Mouse (Mus musculus): ENCODE measurements around the gene Filip1l.

Filip1l gene

GRCm38 (mm10) chr16:57563453-57563852 is 210.6 kb downstream of the Filip1l start:
- peak in 1 of 2 experiments; percentile 53 for DNase-seq (ENCODE audit: inconsistent age in 2 of 2, low spot score in 1 of 2)

GRCm38 (mm10) chr16:57564807-57565206 is 211.9 kb downstream of the Filip1l start:
- DNase-seq (ENCODE audit: inconsistent age in 2 of 2, low spot score in 1 of 2) = no peak

GRCm38 (mm10) chr16:57566215-57566614 is 213.3 kb downstream of the Filip1l start:
- no peak for DNase-seq (ENCODE audit: inconsistent age in 2 of 2, low spot score in 1 of 2)

- no peak for DNase-seq (ENCODE audit: inconsistent age in 2 of 2, low spot score in 1 of 2)
These were observed 215.9 kb downstream of the Filip1l start for GRCm38 (mm10) chr16:57568648-57569404.

GRCm38 (mm10) chr16:57570789-57571311 is 218.0 kb downstream of the Filip1l start:
- DNase-seq (ENCODE audit: inconsistent age in 2 of 2, low spot score in 1 of 2) = no peak

GRCm38 (mm10) chr16:57573831-57574230 is 220.9 kb downstream of the Filip1l start:
- peak in 1 of 2 experiments; percentile 54 for DNase-seq (ENCODE audit: inconsistent age in 2 of 2, low spot score in 1 of 2)

GRCm38 (mm10) chr16:57575764-57576388 is 223.0 kb downstream of the Filip1l start:
- no peak for DNase-seq (ENCODE audit: inconsistent age in 2 of 2, low spot score in 1 of 2)

- DNase-seq (ENCODE audit: inconsistent age in 2 of 2, low spot score in 1 of 2) = peak in 1 of 2 experiments; percentile 50
These were observed 224.6 kb downstream of the Filip1l start for GRCm38 (mm10) chr16:57577519-57577918.

GRCm38 (mm10) chr16:57580041-57580440 is 227.1 kb downstream of the Filip1l start:
- DNase-seq (ENCODE audit: inconsistent age in 2 of 2, low spot score in 1 of 2) = peak in 1 of 2 experiments; percentile 33

- peak; percentile 31 to 60 for DNase-seq (ENCODE audit: inconsistent age in 2 of 2, low spot score in 1 of 2)
These were observed 229.1 kb downstream of the Filip1l start for GRCm38 (mm10) chr16:57582008-57582407.

- DNase-seq (ENCODE audit: inconsistent age in 2 of 2, low spot score in 1 of 2) = no peak
These were observed 232.3 kb downstream of the Filip1l start for GRCm38 (mm10) chr16:57585201-57585600.

- DNase-seq (ENCODE audit: inconsistent age in 2 of 2, low spot score in 1 of 2) = peak in 1 of 2 experiments; percentile 85
These were observed 240.7 kb downstream of the Filip1l start for GRCm38 (mm10) chr16:57593422-57594157.

GRCm38 (mm10) chr16:57597295-57597957 is 244.5 kb downstream of the Filip1l start:
- DNase-seq (ENCODE audit: inconsistent age in 2 of 2, low spot score in 1 of 2) = no peak

- no peak for DNase-seq (ENCODE audit: inconsistent age in 2 of 2, low spot score in 1 of 2)
These were observed 248.1 kb downstream of the Filip1l start for GRCm38 (mm10) chr16:57601031-57601430.

GRCm38 (mm10) chr16:57606444-57607227 is 253.7 kb downstream of the Filip1l start, which contains the start of gene Cmss1:
Cmss1 (minus strand) TSS chr16:57606864.
- peak; percentile 86 to 97 for DNase-seq (ENCODE audit: inconsistent age in 2 of 2, low spot score in 1 of 2)

- DNase-seq (ENCODE audit: inconsistent age in 2 of 2, low spot score in 1 of 2) = peak in 1 of 2 experiments; percentile 78
These were observed 258.9 kb downstream of the Filip1l start for GRCm38 (mm10) chr16:57611768-57612167.

Measured in adrenal gland, adult (tissue).